In genomic region chr6:137494136-137494475, GRCm38 (mm10) we compare ENCODE assay signal across 22 mouse cellular contexts.
DNase-seq lines count a peak whose midpoint lies in the region; ATAC-seq and TF ChIP-seq lines count a peak whose summit lies in the region.
"Had no signal": no experiment of that assay in that cellular context is flagged by ENCODE, and none has a peak within 500 bp of the region (broad histone marks: within the 10 kb centered on the region; RNA-seq: fewer than 3 reads in every experiment).

No protein-coding gene starts in this region.

- no peak for ATAC-seq in liver, embryonic 12.5 days
- ATAC-seq: activated CD4-positive, CD25-positive, alpha-beta regulatory T cell, adult 4 months; CD4-positive, CD25-positive, alpha-beta regulatory T cell, adult 4 months; Patski had no signal

- no peak for DNase-seq in gastrocnemius, adult 2 months
- no peak for DNase-seq in gastrocnemius, postnatal 14 days
- peak; percentile 71 for DNase-seq in kidney, adult 2 months
- no peak for DNase-seq in kidney, postnatal 4 days
- peak; percentile 69 for DNase-seq in kidney, adult 9 months
- DNase-seq in kidney, postnatal 14 days = no peak
- peak; percentile 61 for DNase-seq in liver, adult 2 months (ENCODE audit: extremely low read depth, low read depth, low spot score)
- DNase-seq: adrenal gland, adult 2 months; adrenal gland, adult 8-10 months; adrenal gland, postnatal 10 days; adrenal gland, postnatal 14 days; adrenal gland, postnatal 25 days; adrenal gland, postnatal 36 days; B cell, adult 2 months; cerebellum, adult 11 months; cerebellum, adult 11-12 months had no signal

- peaks cover 12% of the 10 kb centered on the region for H3K4me1 ChIP-seq in kidney, adult 2 months (ENCODE audit: control insufficient read depth, insufficient read depth, low read length)
- peaks cover 3% of the 10 kb centered on the region; the same call in 1 of the 2 replicates for H3K4me1 ChIP-seq in liver, adult 2 months (ENCODE audit: control insufficient read depth, insufficient read depth, low read length)
- no peaks in the 10 kb centered on the region for H3K4me1 ChIP-seq in liver, embryonic 12.5 days

- H3K4me2 ChIP-seq in liver, embryonic 12.5 days = no peak overlapping the region

- no peaks in the 10 kb centered on the region for H3K9me3 ChIP-seq in liver, embryonic 12.5 days (replicated peaks)

- H3K36me3 ChIP-seq in kidney, adult 2 months (ENCODE audit: control insufficient read depth, insufficient read depth, low read length) = peaks cover 1% of the 10 kb centered on the region; the same call in 1 of the 2 replicates
- H3K36me3 ChIP-seq in liver, adult 2 months (ENCODE audit: control insufficient read depth, insufficient read depth, low read length) = no peaks in the 10 kb centered on the region
- no peaks in the 10 kb centered on the region for H3K36me3 ChIP-seq in liver, embryonic 12.5 days
- H3K36me3 ChIP-seq: G1E had no signal

- H3K4me3 ChIP-seq in gastrocnemius, adult 2 months = no peak overlapping the region
- H3K4me3 ChIP-seq in kidney, adult 2 months (ENCODE audit: insufficient read depth, low read depth, low read length) = no peak overlapping the region
- no peak overlapping the region for H3K4me3 ChIP-seq in liver, adult 2 months (ENCODE audit: insufficient read depth, low read depth, low read length)
- H3K4me3 ChIP-seq in liver, embryonic 12.5 days = no peak overlapping the region

- H3K27me3 ChIP-seq in kidney, adult 2 months (replicated peaks; ENCODE audit: control insufficient read depth, insufficient read depth, low read length) = no peaks in the 10 kb centered on the region
- no peaks in the 10 kb centered on the region for H3K27me3 ChIP-seq in liver, adult 2 months (ENCODE audit: control insufficient read depth, insufficient read depth, low read length)
- H3K27me3 ChIP-seq in liver, embryonic 12.5 days (replicated peaks) = no peaks in the 10 kb centered on the region
- H3K27me3 ChIP-seq: CH12.LX, Patski had no signal

- H3K9ac ChIP-seq in liver, adult 2 months (ENCODE audit: low read depth, low read length) = no peak overlapping the region
- H3K9ac ChIP-seq in liver, embryonic 12.5 days = no peak overlapping the region

- H3K27ac ChIP-seq in gastrocnemius, adult 2 months = peak overlapping the region; percentile 46; the same call in 1 of the 2 replicates
- no peak overlapping the region for H3K27ac ChIP-seq in kidney, adult 2 months (ENCODE audit: insufficient read depth, low read depth, low read length)
- no peak overlapping the region for H3K27ac ChIP-seq in liver, adult 2 months (replicated peaks; ENCODE audit: insufficient read depth, low read depth, low read length)
- H3K27ac ChIP-seq in liver, embryonic 12.5 days = no peak overlapping the region

- intact Hi-C loops in gastrocnemius, adult 2 months (cut with DNase I) = no loop called here
- intact Hi-C loops in gastrocnemius, postnatal 14 days (cut with DNase I; ENCODE audit: low total_unique reads) = no loop called here

- TF ChIP-seq POLR2A in kidney, adult 2 months (IDR thresholded peaks at IDR 0.05; ENCODE audit: low read depth, low read length) = no peak
- TF ChIP-seq POLR2A in liver, adult 2 months (IDR thresholded peaks at IDR 0.05; ENCODE audit: extremely low read depth, insufficient read depth, low read length) = no peak

- TF ChIP-seq CTCF in gastrocnemius, adult 2 months (IDR thresholded peaks at IDR 0.05) = no peak
- TF ChIP-seq CTCF in kidney, adult 2 months (conservative IDR thresholded peaks at IDR 0.05; ENCODE audit: insufficient read depth, insufficient read length, low read depth, low read length) = no peak
- no peak for TF ChIP-seq CTCF in liver, adult 2 months (IDR thresholded peaks at IDR 0.05; ENCODE audit: low read depth, low read length)

- H3K79me2 ChIP-seq in liver, adult 2 months (ENCODE audit: control insufficient read depth, insufficient read depth, low read length) = no peaks in the 10 kb centered on the region

Comparison
In these comparisons a context has a peak if more than half of its experiments do, and no peak if none do; other contexts are left out.
1. DNase-seq: peak in kidney, adult 2 months (single experiment), kidney, adult 9 months (single experiment) and liver, adult 2 months (single experiment); none in gastrocnemius, adult 2 months (single experiment), gastrocnemius, postnatal 14 days (single experiment), kidney, postnatal 4 days (0 of 2) and kidney, postnatal 14 days (single experiment).